Mouse (Mus musculus): ENCODE results near the gene Myh7. TPM values are rescaled to one million over a fixed set of nuclear protein-coding genes. Genes with fewer than 3 reads are reported as not detected.
A peak's percentile ranks its signal among the peaks of the same experiment; 100 is the strongest.

Gene Myh7
- polyA plus RNA-seq, 1 experiment from 2014 or later = 5.6 TPM

GRCm38 (mm10) chr14:54942479-54942878 is 51.9 kb downstream of the Myh7 start:
- no peak overlapping the region for H3K27ac ChIP-seq
- ATAC-seq (ENCODE audit: low FRiP score) (no peak), DNase-seq (ENCODE audit: low spot score) (no peak)
- no peaks in the 10 kb centered on the region for H3K36me3 ChIP-seq (replicated peaks; ENCODE audit: control insufficient read depth, insufficient read depth)
- H3K9ac ChIP-seq = no peak overlapping the region
- no peaks in the 10 kb centered on the region for H3K9me3 ChIP-seq (ENCODE audit: control insufficient read depth, low read length)
- WGBS = 93% methylated on average over 8 of the region's 8 CpGs
- H3K4me1 ChIP-seq (replicated peaks; ENCODE audit: control insufficient read depth, insufficient read depth, low read length) = no peaks in the 10 kb centered on the region
- no peaks in the 10 kb centered on the region for H3K27me3 ChIP-seq (ENCODE audit: control insufficient read depth, insufficient read depth, low read length)
- no peak overlapping the region for H3K4me2 ChIP-seq (replicated peaks)
- no peak overlapping the region for H3K4me3 ChIP-seq (replicated peaks; ENCODE audit: low read length)

- no peak overlapping the region for H3K4me2 ChIP-seq (replicated peaks)
- H3K4me1 ChIP-seq (replicated peaks; ENCODE audit: control insufficient read depth, insufficient read depth, low read length) = peaks cover 5% of the 10 kb centered on the region
- 69% methylated on average over 13 of the region's 13 CpGs for WGBS
- no peak for ATAC-seq (ENCODE audit: low FRiP score)
- H3K27ac ChIP-seq = no peak overlapping the region
- H3K36me3 ChIP-seq (replicated peaks; ENCODE audit: control insufficient read depth, insufficient read depth) = no peaks in the 10 kb centered on the region
- H3K4me3 ChIP-seq (replicated peaks; ENCODE audit: low read length) = no peak overlapping the region
- DNase-seq (ENCODE audit: low spot score) = no peak
- H3K9me3 ChIP-seq (ENCODE audit: control insufficient read depth, low read length) = no peaks in the 10 kb centered on the region
- no peaks in the 10 kb centered on the region for H3K27me3 ChIP-seq (ENCODE audit: control insufficient read depth, insufficient read depth, low read length)
- H3K9ac ChIP-seq = no peak overlapping the region
Observed at GRCm38 (mm10) chr14:54941024-54941978, 53.1 kb downstream of the Myh7 start.

- Histone ChIP-seq H3K9ac (no peak overlapping the region), H3K4me1 (replicated peaks; ENCODE audit: control insufficient read depth, insufficient read depth, low read length) (peaks cover 7% of the 10 kb centered on the region), H3K36me3 (replicated peaks; ENCODE audit: control insufficient read depth, insufficient read depth) (no peaks in the 10 kb centered on the region), H3K27ac (no peak overlapping the region), H3K9me3 (ENCODE audit: control insufficient read depth, low read length) (no peaks in the 10 kb centered on the region), H3K4me2 (replicated peaks) (no peak overlapping the region), H3K27me3 (ENCODE audit: control insufficient read depth, insufficient read depth, low read length) (no peaks in the 10 kb centered on the region), H3K4me3 (replicated peaks; ENCODE audit: low read length) (no peak overlapping the region)
- WGBS = 85% methylated on average over 3 of the region's 3 CpGs
- ATAC-seq (ENCODE audit: low FRiP score) (no peak), DNase-seq (ENCODE audit: low spot score) (no peak)
Observed at GRCm38 (mm10) chr14:54940176-54940530, 54.3 kb downstream of the Myh7 start.

DNA sequence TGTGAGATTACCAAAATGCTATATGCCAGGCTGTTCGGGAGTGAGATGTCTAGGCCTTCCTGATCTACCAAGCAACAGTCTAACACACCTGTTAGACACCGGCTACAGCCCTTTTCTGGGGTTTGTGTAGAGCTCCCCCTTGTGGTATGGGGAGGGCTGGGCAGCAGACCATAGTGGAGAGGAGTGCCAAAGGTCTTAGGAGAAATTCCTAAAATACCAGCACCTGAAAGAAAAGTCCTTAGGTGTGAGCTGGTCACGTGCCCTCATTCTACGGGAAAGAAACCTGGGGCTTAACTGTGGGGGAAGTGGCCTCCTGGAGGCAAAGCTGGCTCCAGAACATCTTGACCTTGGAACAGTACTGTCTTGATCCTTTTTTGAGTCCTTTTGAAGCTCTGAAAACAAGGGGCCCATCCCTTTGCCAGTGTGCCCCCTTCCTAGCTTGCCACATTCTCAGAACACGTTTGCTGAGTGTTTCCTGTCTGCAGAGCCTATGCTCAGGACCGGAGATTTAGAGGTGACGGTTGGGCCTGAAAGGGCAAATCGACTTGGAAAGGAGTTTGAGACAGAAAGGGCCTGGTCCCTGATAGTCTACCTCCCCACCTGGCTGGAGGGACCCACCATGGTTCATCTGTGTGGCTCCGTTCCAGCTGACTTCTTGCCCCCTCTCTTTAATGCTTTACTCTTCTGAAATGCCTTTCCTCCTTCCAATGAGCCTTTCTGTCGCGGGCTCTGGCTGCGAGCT is 54.8 kb downstream of the Myh7 start:
- Histone ChIP-seq H3K36me3 (replicated peaks; ENCODE audit: control insufficient read depth, insufficient read depth) (no peaks in the 10 kb centered on the region), H3K27ac (no peak overlapping the region), H3K4me3 (replicated peaks; ENCODE audit: low read length) (no peak overlapping the region), H3K9me3 (ENCODE audit: control insufficient read depth, low read length) (no peaks in the 10 kb centered on the region), H3K27me3 (ENCODE audit: control insufficient read depth, insufficient read depth, low read length) (no peaks in the 10 kb centered on the region), H3K4me2 (replicated peaks) (no peak overlapping the region), H3K9ac (no peak overlapping the region), H3K4me1 (replicated peaks; ENCODE audit: control insufficient read depth, insufficient read depth, low read length) (peaks cover 7% of the 10 kb centered on the region)
- no peak for ATAC-seq (ENCODE audit: low FRiP score)
- 54% methylated on average over 12 of the region's 12 CpGs for WGBS
- peak; percentile 51 for DNase-seq (ENCODE audit: low spot score)

- WGBS = 77% methylated on average over 15 of the region's 15 CpGs
- ATAC-seq (ENCODE audit: low FRiP score) = no peak
- no peak overlapping the region for H3K4me2 ChIP-seq (replicated peaks)
Observed at GRCm38 (mm10) chr14:54938431-54939219, 55.8 kb downstream of the Myh7 start.

DNA sequence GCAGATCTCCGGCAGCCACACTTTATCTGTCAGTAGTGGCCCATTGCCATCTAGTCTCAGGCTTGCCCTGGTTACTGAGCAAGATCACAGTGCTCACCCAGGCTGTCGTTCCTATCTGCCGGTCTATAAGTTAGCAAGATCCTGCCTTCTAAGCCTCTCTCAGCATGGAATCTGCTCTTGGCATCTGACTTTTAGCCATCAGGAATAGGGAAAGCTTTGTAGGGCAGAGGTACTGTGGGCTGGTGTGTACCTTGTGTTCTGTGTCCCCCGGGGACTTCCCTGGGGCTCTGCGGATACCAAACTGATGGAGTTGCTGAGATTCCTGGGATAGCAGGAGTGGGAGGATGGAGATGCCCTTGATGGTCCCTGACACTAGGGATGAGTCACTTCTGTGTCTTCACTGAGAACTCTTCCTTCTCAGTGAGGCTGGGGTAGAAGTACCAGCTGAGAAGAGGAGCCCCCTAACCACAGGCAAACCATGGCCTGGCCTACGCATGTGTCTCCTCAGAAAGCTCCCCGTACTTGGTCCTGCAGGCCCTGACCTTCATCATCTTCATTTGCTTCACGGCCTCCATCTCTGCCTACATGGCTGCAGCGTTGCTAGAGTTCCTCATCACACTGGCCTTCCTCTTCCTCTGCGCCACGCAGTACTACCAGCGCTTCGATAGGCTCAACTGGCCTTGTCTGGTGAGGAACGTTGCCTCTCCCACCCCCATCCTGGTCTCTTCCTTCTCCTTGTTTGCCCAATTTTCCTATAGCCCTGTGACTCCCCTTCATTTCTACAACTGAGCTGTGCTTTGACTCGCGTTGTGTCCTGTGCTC is 56.9 kb downstream of the Myh7 start:
- Histone ChIP-seq H3K9ac (no peak overlapping the region), H3K4me1 (replicated peaks; ENCODE audit: control insufficient read depth, insufficient read depth, low read length) (peaks cover 11% of the 10 kb centered on the region), H3K4me2 (replicated peaks) (no peak overlapping the region), H3K27ac (no peak overlapping the region), H3K27me3 (ENCODE audit: control insufficient read depth, insufficient read depth, low read length) (no peaks in the 10 kb centered on the region), H3K4me3 (replicated peaks; ENCODE audit: low read length) (no peak overlapping the region), H3K9me3 (ENCODE audit: control insufficient read depth, low read length) (no peaks in the 10 kb centered on the region), H3K36me3 (replicated peaks; ENCODE audit: control insufficient read depth, insufficient read depth) (no peaks in the 10 kb centered on the region)
- no peak for ATAC-seq (ENCODE audit: low FRiP score)
- 92% methylated on average over 16 of the region's 16 CpGs for WGBS
- DNase-seq (ENCODE audit: low spot score) = no peak

More at GRCm38 (mm10) chr14:54938431-54939219, 55.8 kb downstream of the Myh7 start:
- Histone ChIP-seq H3K27me3 (ENCODE audit: control insufficient read depth, insufficient read depth, low read length) (no peaks in the 10 kb centered on the region), H3K4me3 (replicated peaks; ENCODE audit: low read length) (no peak overlapping the region), H3K27ac (no peak overlapping the region), H3K36me3 (replicated peaks; ENCODE audit: control insufficient read depth, insufficient read depth) (no peaks in the 10 kb centered on the region), H3K9me3 (ENCODE audit: control insufficient read depth, low read length) (no peaks in the 10 kb centered on the region), H3K4me1 (replicated peaks; ENCODE audit: control insufficient read depth, insufficient read depth, low read length) (peaks cover 7% of the 10 kb centered on the region), H3K9ac (no peak overlapping the region)
- no peak for DNase-seq (ENCODE audit: low spot score)

GRCm38 (mm10) chr14:54936831-54937160 is 57.6 kb downstream of the Myh7 start:
- Histone ChIP-seq H3K9ac (peak overlapping the region; percentile 32), H3K4me1 (replicated peaks; ENCODE audit: control insufficient read depth, insufficient read depth, low read length) (peaks cover 11% of the 10 kb centered on the region), H3K36me3 (replicated peaks; ENCODE audit: control insufficient read depth, insufficient read depth) (no peaks in the 10 kb centered on the region), H3K27me3 (ENCODE audit: control insufficient read depth, insufficient read depth, low read length) (no peaks in the 10 kb centered on the region), H3K4me3 (replicated peaks; ENCODE audit: low read length) (no peak overlapping the region; the same call in 1 of the 2 replicates), H3K9me3 (ENCODE audit: control insufficient read depth, low read length) (no peaks in the 10 kb centered on the region), H3K4me2 (replicated peaks) (0 out of 2 replicates have a peak overlapping the region, but pooled peaks have one; percentile 9), H3K27ac (peak overlapping the region; percentile 50; the same call in 1 of the 2 replicates)
- ATAC-seq (ENCODE audit: low FRiP score) = no peak
- 66% methylated on average over 6 of the region's 6 CpGs for WGBS
- DNase-seq (ENCODE audit: low spot score) = no peak

GRCm38 (mm10) chr14:54935904-54936830 is 58.3 kb downstream of the Myh7 start, which contains the start of gene Cmtm5:
TSS of gene Cmtm5 (plus strand) at chr14:54936261.
- H3K27ac ChIP-seq = peak within 1 kb of the TSS; percentile 50; the same call in 1 of the 2 replicates
- no peak for DNase-seq (ENCODE audit: low spot score)
- H3K27me3 ChIP-seq (ENCODE audit: control insufficient read depth, insufficient read depth, low read length) = no peaks in the 10 kb centered on the region
- H3K36me3 ChIP-seq (replicated peaks; ENCODE audit: control insufficient read depth, insufficient read depth) = no peaks in the 10 kb centered on the region
- H3K4me3 ChIP-seq (replicated peaks; ENCODE audit: low read length) = no peak within 1 kb of the TSS; the same call in 1 of the 2 replicates
- H3K4me1 ChIP-seq (replicated peaks; ENCODE audit: control insufficient read depth, insufficient read depth, low read length) = peaks cover 11% of the 10 kb centered on the region
- H3K9me3 ChIP-seq (ENCODE audit: control insufficient read depth, low read length) = no peaks in the 10 kb centered on the region
- 29% methylated on average over 8 of the region's 8 CpGs for WGBS
- peak; percentile 63; the same call in 1 of the 2 replicates for ATAC-seq (ENCODE audit: low FRiP score)
- 0 out of 2 replicates have a peak within 1 kb of the TSS, but pooled peaks have one; percentile 9 for H3K4me2 ChIP-seq (replicated peaks)
- peak within 1 kb of the TSS; percentile 32 for H3K9ac ChIP-seq

Measured in hindbrain, embryonic 14.5 days (tissue).